Mouse (Mus musculus): ENCODE results near the gene Ep300.
"Not testable (repeated sequence)": the region's sequence is repeated elsewhere in the genome, so short reads cannot be mapped to it uniquely, and the experiment has no call there.

Ep300 gene

DNA sequence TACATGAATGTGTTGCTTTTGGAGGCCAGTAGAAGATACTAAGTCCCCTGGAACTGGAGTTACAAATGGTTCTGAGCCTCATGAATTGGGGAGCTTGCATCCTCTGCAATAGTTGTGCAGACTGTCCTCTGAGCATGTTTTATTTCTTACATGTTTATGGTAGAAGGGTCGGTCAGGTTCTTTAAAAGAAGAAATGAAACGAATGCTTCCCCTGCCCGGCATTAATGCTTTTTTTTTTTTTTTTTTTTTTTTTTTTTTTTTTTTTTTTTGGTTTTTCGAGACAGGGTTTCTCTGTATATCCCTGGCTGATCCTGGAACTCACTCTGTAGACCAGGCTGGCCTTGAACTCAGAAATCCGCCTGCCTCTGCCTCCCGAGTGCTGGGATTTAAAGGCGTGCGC lies 13.6 kb downstream of the Ep300 start:
- DNase-seq: not testable (repeated sequence)

DNA sequence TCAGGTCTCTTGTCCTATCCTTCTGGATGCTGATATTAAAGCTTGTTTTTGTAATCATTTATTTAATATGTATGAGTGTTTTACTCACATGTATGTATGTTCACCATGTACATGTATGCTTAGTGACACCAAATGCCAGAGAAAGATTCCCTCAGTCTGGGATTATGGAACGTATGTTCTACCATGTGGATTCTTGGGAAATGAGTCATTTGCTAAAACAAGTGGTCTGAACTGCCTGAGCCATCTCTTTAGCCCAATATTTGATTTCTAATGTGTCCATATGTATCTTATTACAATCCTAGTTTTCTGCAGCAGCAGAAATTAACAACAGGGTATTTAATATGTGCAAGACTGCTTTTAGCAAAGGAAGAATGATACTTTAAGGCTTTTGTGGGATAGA lies 20.1 kb downstream of the Ep300 start:
- no peak for DNase-seq

DNA sequence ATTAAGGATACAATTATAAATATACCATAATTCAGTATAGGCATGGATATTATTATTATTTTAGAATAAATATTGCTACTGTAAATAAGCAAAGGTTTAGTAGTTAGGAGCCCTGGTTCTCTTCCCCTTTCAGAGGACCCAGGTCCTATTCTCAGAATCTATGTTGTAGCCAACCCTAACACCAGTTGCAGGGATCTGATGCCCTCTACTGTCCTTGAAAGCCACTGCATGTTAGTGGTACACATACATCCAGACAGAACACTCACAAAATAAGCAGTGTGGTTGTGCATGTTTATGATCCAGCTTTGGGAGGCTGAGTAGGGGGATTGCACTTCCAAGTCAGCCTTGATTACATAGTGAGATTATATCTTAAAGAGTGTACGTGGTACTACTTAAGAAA lies 21.5 kb downstream of the Ep300 start:
- no peak for DNase-seq

- peak; percentile 78 for DNase-seq
Measured at GRCm38 (mm10) chr15:81649516-81650455, 64.6 kb downstream of the Ep300 start.

DNA sequence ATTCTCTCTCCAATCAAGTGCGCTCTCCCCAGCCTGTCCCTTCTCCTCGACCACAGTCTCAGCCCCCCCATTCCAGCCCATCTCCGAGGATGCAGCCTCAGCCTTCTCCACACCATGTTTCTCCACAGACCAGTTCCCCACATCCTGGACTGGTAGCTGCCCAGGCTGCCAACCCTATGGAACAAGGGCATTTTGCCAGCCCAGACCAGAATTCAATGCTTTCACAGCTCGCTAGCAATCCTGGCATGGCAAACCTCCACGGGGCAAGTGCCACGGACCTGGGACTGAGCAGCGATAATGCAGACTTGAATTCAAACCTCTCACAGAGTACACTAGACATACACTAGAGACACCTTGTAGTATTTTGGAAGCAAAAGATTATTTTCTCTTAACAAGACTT lies 65.5 kb downstream of the Ep300 start:
- peak; percentile 84 for DNase-seq

GRCm38 (mm10) chr15:81661701-81662100 lies 76.5 kb downstream of the Ep300 start:
- no peak for DNase-seq

DNA sequence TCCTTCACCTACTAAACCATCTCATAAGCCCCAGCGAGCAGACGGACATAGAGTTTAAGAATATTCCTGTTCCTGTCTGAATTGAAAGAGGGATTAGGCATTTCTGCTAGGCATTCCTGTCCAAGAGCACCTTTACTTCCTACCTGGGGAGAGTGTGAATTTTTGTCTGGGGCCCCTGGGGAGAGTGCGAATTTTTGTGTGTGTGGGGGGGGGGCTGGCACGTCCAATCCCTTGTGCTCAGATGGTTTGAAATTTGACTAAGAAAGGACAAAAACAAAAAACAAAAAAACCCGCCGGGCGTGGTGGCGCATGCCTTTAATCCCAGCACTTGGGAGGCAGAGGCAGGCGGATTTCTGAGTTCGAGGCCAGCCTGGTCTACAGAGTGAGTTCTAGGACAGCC lies 78.1 kb downstream of the Ep300 start:
- DNase-seq: no peak

DNA sequence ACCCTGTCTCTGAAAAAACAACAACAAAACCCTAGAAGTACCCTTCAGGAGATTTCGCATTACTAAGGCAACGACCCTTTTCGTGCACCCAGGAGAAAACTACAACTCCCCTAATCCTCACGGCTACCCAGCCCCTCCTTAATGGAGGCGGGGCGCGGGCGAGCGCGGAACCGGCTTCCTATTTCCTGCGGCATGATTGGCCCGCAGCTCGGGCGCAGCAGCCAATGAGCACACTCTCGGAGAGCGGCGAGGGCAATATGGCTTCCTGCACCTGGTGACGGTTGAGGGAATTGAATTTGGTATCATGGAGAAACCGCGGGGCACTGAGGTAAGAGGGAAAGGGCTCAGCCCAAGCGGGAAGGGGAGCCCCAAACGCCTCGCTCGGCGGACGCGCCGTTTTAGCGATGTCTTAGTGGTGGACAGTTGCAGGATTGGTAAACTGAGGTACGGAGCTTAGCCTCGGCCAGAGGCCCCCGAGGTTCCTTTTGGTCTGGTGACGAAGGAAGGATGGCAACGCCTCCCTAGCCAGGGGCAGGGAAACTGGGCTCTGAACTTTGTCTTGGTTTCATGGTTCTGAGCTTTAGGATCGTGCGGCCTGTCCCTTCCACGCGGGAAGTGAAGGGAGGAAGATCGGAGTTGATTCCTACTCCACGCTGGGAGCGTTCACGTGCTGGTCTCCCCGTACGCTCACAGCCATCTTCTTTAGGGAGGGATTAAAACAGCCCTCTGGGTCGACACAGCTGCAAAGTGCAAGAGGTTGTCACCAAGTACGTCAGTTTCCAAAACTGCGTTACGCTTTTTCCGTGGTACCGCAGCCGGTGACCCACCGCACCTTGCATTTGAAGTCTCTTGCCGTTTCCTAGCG lies 78.8 kb downstream of the Ep300 start, which contains the start of gene L3mbtl2:
Gene L3mbtl2, plus strand, starts transcription at position 193 of the 865 bp plus-strand sequence.
- peak; percentile 91 for DNase-seq

DNA sequence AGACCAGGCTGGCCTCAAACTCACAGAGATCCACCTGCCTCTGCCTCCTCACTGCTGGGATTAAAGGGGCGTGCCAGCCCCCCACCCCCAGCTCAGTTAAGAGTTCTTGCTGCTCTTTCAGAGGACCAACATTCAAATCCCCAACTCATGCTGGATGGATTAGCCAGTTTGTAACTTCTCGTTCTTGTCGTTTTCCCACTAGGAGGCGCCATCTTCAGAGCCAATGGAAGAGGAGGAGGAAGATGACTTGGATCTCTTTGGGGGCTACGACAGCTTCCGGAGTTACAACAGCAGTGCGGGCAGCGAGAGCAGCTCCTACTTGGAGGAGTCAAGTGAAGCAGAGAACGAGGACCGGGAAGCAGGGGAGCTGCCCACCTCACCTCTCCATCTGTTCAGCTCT lies 81.8 kb downstream of the Ep300 start:
- DNase-seq: no peak

DNA sequence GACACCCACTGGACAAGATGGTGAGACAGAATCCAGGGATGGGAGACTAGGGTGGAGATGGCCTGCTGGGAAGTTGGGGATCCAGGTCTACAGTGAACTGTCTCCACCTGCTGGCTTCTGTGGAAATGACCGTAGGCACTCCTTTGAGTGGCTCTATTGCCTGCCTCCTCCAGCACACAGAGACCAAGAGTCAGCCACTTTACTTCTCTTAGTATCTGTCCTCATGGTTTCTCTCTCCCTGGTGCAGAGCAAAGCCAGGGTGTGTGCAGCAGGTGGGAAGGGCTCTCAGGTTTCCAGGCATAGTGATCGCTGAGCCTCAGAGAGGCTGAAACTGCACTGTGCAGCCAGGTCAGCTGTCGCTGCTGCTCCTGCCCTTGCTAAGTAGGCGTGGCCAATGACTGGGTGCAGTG lies 85.1 kb downstream of the Ep300 start:
- DNase-seq: peak; percentile 27

DNA sequence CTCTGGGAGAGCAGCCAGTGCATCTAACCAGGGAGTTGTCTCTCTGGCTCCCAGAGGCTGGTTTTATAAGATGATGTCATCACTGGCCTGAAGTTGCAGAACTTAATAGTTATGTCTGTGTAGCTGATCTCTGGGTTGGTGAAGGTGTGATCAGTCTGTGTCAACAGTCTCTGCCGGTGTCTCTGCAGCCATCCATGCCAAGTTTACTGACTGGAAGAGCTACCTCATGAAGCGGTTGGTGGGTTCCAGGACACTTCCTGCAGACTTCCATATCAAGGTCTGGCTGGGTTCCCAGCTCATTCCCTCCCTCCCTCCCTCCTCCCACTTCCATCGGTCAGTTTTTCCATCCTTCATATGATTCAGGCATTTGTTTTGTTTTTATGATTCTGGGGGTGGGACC lies 91.5 kb downstream of the Ep300 start:
- DNase-seq: no peak

GRCm38 (mm10) chr15:81680301-81680805 lies 95.2 kb downstream of the Ep300 start:
- DNase-seq: no peak

- DNase-seq: peak; percentile 28
Measured at GRCm38 (mm10) chr15:81693366-81693966, 108.3 kb downstream of the Ep300 start.

- DNase-seq: peak; percentile 89
Measured at GRCm38 (mm10) chr15:81693967-81694881, 109.1 kb downstream of the Ep300 start.

GRCm38 (mm10) chr15:81694891-81695290 lies 109.7 kb downstream of the Ep300 start:
- DNase-seq: no peak

GRCm38 (mm10) chr15:81697175-81697574 lies 112.0 kb downstream of the Ep300 start, which contains the start of gene Chadl:
Gene Chadl, minus strand, starts transcription at chr15:81697287.
- peak; percentile 39 for DNase-seq

DNA sequence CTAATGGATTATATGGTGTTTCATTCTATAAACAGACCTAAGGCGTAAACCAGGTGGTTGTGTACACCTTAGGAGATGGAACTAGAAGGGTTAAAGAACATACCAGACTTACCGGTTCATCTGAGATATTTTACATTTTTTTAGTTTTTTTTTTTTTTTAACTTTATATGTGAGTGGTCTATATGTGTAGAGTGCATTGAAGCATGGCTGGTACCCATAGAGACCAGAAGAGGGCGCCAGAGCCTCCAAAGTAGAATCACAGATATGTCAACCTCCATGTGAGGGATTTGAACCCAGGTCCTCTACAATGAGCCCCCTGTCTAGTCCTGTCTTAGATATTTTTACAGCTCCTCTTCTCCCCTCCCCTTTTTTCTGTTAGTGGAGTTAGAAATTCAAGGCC lies 112.7 kb downstream of the Ep300 start:
- DNase-seq: no peak

DNA sequence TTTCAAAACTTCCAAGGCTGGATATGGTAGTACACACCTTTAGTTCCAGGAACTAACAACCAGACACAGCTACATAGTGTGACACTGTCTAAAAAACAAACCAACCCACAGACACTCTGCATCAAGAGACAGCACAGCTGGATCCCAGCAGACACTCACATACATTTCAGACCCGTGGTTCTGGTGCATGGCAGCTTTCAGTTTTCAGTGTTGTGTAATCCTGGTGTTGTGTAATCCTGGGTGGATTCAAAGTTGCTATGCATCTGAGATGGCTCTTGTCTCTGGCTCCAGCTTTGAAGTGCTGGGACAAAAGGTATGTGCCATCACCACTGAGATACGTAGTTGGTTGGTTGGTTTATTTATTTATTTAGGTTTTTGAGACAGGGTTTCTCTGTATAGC lies 113.4 kb downstream of the Ep300 start:
- no peak for DNase-seq

- DNase-seq: no peak
Measured at GRCm38 (mm10) chr15:81700161-81700560, 115.0 kb downstream of the Ep300 start.

- DNase-seq: no peak
Measured at GRCm38 (mm10) chr15:81700601-81701000, 115.5 kb downstream of the Ep300 start.

GRCm38 (mm10) chr15:81701350-81701749 lies 116.2 kb downstream of the Ep300 start:
- DNase-seq: not testable (repeated sequence)
